Mouse (Mus musculus) kidney, postnatal 4 days (tissue): ENCODE data around the gene Trp53bp2.
A peak's percentile ranks its signal among the peaks of the same experiment; 100 is the strongest.

Source experiments
- DNase-seq, 2 experiments: peaks; one replicate each; pipeline ENCODE4 v3.0.0; 2021; ENCODE audit warnings: mixed read lengths in 2 of 2

Gene Trp53bp2

GRCm38 (mm10) chr1:182409401-182410173 lies 615 bp downstream of the Trp53bp2 start:
- DNase-seq: peak; percentile 9 to 41

GRCm38 (mm10) chr1:182412586-182413270 lies 3.8 kb downstream of the Trp53bp2 start:
- no peak for DNase-seq

DNA sequence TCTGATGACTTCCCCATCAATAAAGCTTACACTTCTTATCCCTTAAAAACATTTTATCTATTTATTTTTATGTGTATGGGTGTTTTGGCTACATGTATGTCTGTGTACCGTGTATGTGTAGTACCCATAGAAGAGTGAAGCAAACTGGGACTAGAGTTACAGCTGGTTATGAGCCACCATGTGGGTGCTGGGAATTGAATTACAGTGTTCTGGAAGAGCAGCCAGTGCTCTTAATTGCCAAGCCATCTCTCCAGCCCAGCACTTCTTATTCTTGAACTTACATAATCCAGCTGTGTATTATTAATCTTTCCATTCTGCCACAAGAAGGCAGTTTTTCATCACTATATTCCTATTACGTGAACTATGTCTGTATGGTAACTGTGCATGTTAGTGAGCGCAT lies 10.5 kb downstream of the Trp53bp2 start:
- no peak for DNase-seq

GRCm38 (mm10) chr1:182424274-182424673 lies 15.3 kb downstream of the Trp53bp2 start:
- DNase-seq: no peak

GRCm38 (mm10) chr1:182425176-182425575 lies 16.2 kb downstream of the Trp53bp2 start:
- no peak for DNase-seq

DNA sequence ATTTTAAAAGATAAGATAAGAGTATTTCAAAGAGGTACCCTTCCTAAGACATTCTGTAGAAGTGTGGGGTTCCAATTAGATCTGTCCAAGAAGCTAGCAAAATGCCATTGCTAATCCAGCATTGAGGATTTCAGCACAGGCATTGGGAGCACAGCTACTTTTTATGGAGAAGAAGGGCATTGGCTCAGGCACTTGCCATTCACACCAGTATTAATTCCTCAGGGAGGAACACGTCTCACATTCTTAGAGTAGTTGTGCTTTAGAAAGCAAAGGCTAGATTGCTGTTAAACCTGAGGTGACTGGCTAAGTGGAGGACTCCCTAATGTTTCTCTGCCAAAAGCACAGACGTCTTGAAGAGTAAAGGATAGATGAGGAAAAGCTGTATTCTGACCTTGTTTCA lies 17.5 kb downstream of the Trp53bp2 start:
- DNase-seq: peak; percentile 24 to 31

- peak; percentile 52 to 60 for DNase-seq
Observed at GRCm38 (mm10) chr1:182427426-182427825, 18.5 kb downstream of the Trp53bp2 start.

DNA sequence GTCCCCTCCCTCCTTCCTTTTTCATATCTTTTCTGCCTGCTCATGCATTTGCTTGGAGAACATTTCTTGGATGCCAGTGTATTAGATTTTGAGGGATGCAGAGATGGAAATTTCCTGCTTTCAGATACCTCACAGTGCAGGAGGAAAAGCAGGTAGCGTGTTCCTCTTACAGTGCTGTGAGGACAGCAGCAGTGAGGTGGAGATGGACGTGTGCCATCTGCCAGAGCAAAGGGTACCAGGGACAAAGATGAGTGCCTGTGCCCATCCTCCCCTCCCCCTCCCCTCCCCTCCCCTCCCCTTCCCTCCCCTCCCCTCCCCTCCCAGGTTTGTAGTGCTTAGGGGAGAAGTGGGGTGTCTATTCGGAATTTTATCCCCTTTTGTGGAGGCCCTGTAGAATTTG lies 20.9 kb downstream of the Trp53bp2 start:
- DNase-seq: no peak

- DNase-seq: no peak
Observed at GRCm38 (mm10) chr1:182430676-182431075, 21.7 kb downstream of the Trp53bp2 start.

DNA sequence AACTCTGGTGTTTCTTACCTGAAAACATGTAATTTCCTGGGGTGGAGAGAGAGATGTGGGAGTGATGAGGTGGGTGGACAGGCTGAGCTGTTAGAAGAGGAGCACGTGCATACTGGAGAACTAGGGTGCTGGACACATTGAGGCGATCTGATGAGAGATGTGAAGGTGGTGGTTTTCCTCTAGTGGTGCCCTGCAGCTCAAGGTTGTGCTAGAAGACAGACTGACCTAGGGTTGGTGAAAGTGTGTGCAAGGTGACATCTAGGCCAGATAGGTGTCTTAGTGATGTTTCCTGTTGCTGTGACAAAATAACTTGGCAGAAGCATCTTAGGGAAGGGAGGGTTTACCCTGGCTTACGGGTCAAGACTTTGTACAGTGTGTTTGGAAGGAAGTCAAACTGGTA lies 23.1 kb downstream of the Trp53bp2 start:
- DNase-seq: no peak

GRCm38 (mm10) chr1:182436746-182437145 lies 27.8 kb downstream of the Trp53bp2 start:
- DNase-seq: no peak

DNA sequence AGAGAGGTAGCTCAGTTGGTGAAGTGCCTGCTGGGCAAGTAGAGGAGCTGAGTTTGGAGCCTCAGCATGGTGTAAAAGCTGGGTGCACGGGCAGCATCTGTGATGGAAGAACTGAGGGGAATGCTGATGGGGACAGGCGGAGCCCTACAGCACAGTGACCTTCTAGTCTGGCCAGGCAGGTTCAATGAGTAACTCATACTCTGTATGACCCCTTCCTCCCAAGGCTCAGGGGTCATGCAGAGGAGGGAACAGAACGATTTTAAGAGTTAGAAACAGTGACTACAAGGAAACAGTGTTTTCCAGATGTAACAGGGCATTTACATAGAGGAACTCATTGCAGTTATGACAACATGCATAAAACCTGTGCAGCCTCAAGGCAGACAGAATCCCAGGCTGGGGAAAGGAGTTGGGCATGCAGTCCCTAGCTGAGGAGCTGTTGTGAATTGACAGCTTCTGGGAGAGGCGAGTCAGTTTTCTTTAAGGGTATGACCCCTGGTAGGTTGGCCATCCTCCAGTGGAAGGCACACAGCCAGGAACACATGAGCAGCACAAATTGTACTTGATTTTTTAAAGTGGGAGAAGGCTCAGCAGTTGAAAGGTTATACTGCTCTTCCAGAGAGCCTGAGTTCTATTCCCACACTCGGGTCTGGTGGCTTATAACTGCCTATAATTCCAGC lies 30.7 kb downstream of the Trp53bp2 start:
- DNase-seq: peak; percentile 75 to 80

GRCm38 (mm10) chr1:182441791-182442473 lies 33.0 kb downstream of the Trp53bp2 start:
- peak; percentile 16 for DNase-seq

DNA sequence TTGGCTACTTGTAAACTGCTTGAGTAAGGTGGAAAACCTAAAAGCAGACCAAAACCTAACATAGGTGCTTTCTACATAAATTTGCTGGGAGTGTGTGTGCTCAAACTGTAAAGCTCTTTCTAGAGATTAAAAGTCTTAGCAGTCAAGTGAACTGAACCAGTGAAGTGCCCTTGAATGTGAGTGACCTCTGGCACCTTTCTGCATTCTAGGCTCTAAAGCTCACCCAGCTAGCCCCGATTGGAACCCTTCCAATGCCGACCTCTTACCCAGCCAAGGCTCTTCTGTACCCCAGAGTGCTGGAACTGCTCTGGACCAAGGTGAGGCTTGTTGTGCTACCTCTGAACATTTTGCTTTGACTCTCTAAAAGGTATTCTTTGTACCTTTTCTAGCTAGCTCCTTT lies 35.1 kb downstream of the Trp53bp2 start:
- DNase-seq: no peak

- DNase-seq: no peak
Observed at GRCm38 (mm10) chr1:182448276-182449035, 39.5 kb downstream of the Trp53bp2 start.

- peak in 1 of 2 experiments; percentile 12 for DNase-seq
Observed at GRCm38 (mm10) chr1:182452473-182452872, 43.5 kb downstream of the Trp53bp2 start.

DNA sequence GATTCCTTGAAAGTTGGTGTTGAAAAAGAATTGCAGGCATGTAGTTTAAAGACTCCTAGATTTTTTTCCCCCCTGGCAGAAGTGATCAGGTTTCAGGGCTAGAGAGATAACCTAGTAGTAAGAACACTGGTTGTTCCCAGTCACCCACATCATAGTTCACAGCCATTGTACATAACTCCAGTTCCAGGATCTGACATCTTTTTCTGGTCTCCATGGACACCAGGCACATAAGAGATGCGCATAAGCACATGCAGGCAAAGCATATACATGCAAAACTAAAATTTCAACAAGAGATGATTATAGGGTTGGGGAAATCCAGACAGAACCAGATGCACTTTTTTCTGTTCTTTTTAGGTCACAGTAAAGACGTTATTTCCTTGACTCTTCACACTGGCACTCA lies 46.1 kb downstream of the Trp53bp2 start:
- no peak for DNase-seq

- no peak for DNase-seq
Observed at GRCm38 (mm10) chr1:182458556-182458955, 49.6 kb downstream of the Trp53bp2 start.

GRCm38 (mm10) chr1:182459436-182459835 lies 50.5 kb downstream of the Trp53bp2 start:
- DNase-seq: peak in 1 of 2 experiments; percentile 10

- peak in 1 of 2 experiments; percentile 51 for DNase-seq
Observed at GRCm38 (mm10) chr1:182460291-182461244, 51.6 kb downstream of the Trp53bp2 start.

- DNase-seq: peak; percentile 47 to 64
Observed at GRCm38 (mm10) chr1:182461261-182461660, 52.3 kb downstream of the Trp53bp2 start.
